Mouse (Mus musculus): ENCODE measurements around the gene Phrf1. TPM values are rescaled to one million over a fixed set of nuclear protein-coding genes. Genes with fewer than 3 reads are reported as not detected.

Gene Phrf1
- polyA plus RNA-seq, 1 experiment from 2014 or later = 44.4 TPM

GRCm38 (mm10) chr7:141217343-141218013, 11.1 kb upstream of the Phrf1 start:
- Histone ChIP-seq H3K79me2 (ENCODE audit: inconsistent target) (no peaks in the 10 kb centered on the region), H3K27ac (no peak overlapping the region), H3K4me3 (ENCODE audit: inconsistent target) (no peak overlapping the region), H3K36me3 (ENCODE audit: inconsistent target) (no peaks in the 10 kb centered on the region)
- WGBS (ENCODE audit: missing documents) = 99% methylated on average over 16 of the region's 17 CpGs

GRCm38 (mm10) chr7:141218141-141218540, 10.4 kb upstream of the Phrf1 start:
- H3K79me2 ChIP-seq (ENCODE audit: inconsistent target) = no peaks in the 10 kb centered on the region
- WGBS (ENCODE audit: missing documents) = 97% methylated on average over 3 of the region's 3 CpGs
- H3K27ac ChIP-seq = no peak overlapping the region
- H3K4me3 ChIP-seq (ENCODE audit: inconsistent target) = no peak overlapping the region
- no peaks in the 10 kb centered on the region for H3K36me3 ChIP-seq (ENCODE audit: inconsistent target)

- no peaks in the 10 kb centered on the region for H3K79me2 ChIP-seq (ENCODE audit: inconsistent target)
- H3K27ac ChIP-seq = no peak overlapping the region
- H3K36me3 ChIP-seq (ENCODE audit: inconsistent target) = no peaks in the 10 kb centered on the region
- 98% methylated on average over 5 of the region's 5 CpGs for WGBS (ENCODE audit: missing documents)
- no peak overlapping the region for H3K4me3 ChIP-seq (ENCODE audit: inconsistent target)
Measured at GRCm38 (mm10) chr7:141218557-141219133, 9.9 kb upstream of the Phrf1 start.

- Histone ChIP-seq H3K79me2 (ENCODE audit: inconsistent target) (no peaks in the 10 kb centered on the region), H3K4me3 (ENCODE audit: inconsistent target) (no peak overlapping the region), H3K36me3 (ENCODE audit: inconsistent target) (no peaks in the 10 kb centered on the region), H3K27ac (peak overlapping the region; percentile 31)
- WGBS (ENCODE audit: missing documents) = 80% methylated on average over 1 of the region's 1 CpGs
Measured at GRCm38 (mm10) chr7:141219558-141220099, 9.0 kb upstream of the Phrf1 start.

- 100% methylated on average over 1 of the region's 1 CpGs for whole genome bisulfite sequencing (ENCODE audit: missing documents)
- Histone ChIP-seq H3K4me3 (ENCODE audit: inconsistent target) (peak overlapping the region; percentile 46), H3K79me2 (ENCODE audit: inconsistent target) (no peaks in the 10 kb centered on the region), H3K27ac (peak overlapping the region; percentile 42; the same call in 1 of the 2 replicates), H3K36me3 (ENCODE audit: inconsistent target) (no peaks in the 10 kb centered on the region)
Measured at GRCm38 (mm10) chr7:141220377-141220776, 8.2 kb upstream of the Phrf1 start.

GRCm38 (mm10) chr7:141221249-141222125, 7.1 kb upstream of the Phrf1 start:
- peak overlapping the region; percentile 42 for H3K27ac ChIP-seq
- 30% methylated on average over 36 of the region's 44 CpGs for WGBS (ENCODE audit: missing documents)

GRCm38 (mm10) chr7:141222126-141222467, 6.5 kb upstream of the Phrf1 start:
- H3K27ac ChIP-seq = peak overlapping the region; percentile 37
- no peaks in the 10 kb centered on the region for H3K36me3 ChIP-seq (ENCODE audit: inconsistent target)
- no peaks in the 10 kb centered on the region for H3K79me2 ChIP-seq (ENCODE audit: inconsistent target)
- 28% methylated on average over 8 of the region's 8 CpGs for WGBS (ENCODE audit: missing documents)
- H3K4me3 ChIP-seq (ENCODE audit: inconsistent target) = no peak overlapping the region

More at GRCm38 (mm10) chr7:141221249-141222125, 7.1 kb upstream of the Phrf1 start:
- Histone ChIP-seq H3K4me3 (ENCODE audit: inconsistent target) (peak overlapping the region; percentile 46), H3K36me3 (ENCODE audit: inconsistent target) (no peaks in the 10 kb centered on the region), H3K79me2 (ENCODE audit: inconsistent target) (no peaks in the 10 kb centered on the region)

- WGBS (ENCODE audit: missing documents) = 91% methylated on average over 4 of the region's 4 CpGs
- Histone ChIP-seq H3K79me2 (ENCODE audit: inconsistent target) (no peaks in the 10 kb centered on the region), H3K36me3 (ENCODE audit: inconsistent target) (no peaks in the 10 kb centered on the region), H3K27ac (0 out of 2 replicates have a peak overlapping the region, but pooled peaks have one; percentile 37), H3K4me3 (ENCODE audit: inconsistent target) (no peak overlapping the region)
Measured at GRCm38 (mm10) chr7:141222696-141223215, 5.8 kb upstream of the Phrf1 start.

GRCm38 (mm10) chr7:141226535-141226934, 2.0 kb upstream of the Phrf1 start:
- 90% methylated on average over 6 of the region's 6 CpGs for WGBS (ENCODE audit: missing documents)
- peaks cover 28% of the 10 kb centered on the region for H3K79me2 ChIP-seq (ENCODE audit: inconsistent target)
- H3K27ac ChIP-seq = no peak overlapping the region
- H3K4me3 ChIP-seq (ENCODE audit: inconsistent target) = no peak overlapping the region
- H3K36me3 ChIP-seq (ENCODE audit: inconsistent target) = peaks cover under 1% of the 10 kb centered on the region; the same call in 1 of the 2 replicates

GRCm38 (mm10) chr7:141227796-141228195, 788 bp upstream of the Phrf1 start:
- peak overlapping the region; percentile 97; the same call in 1 of the 2 replicates for H3K27ac ChIP-seq
- WGBS (ENCODE audit: missing documents) = 90% methylated on average over 4 of the region's 4 CpGs
- H3K79me2 ChIP-seq (ENCODE audit: inconsistent target) = peaks cover 41% of the 10 kb centered on the region
- H3K4me3 ChIP-seq (ENCODE audit: inconsistent target) = no peak overlapping the region
- H3K36me3 ChIP-seq (ENCODE audit: inconsistent target) = peaks cover 13% of the 10 kb centered on the region

- H3K36me3 ChIP-seq (ENCODE audit: inconsistent target) = peaks cover 32% of the 10 kb centered on the region
- H3K79me2 ChIP-seq (ENCODE audit: inconsistent target) = peaks cover 60% of the 10 kb centered on the region
- 68% methylated on average over 6 of the region's 6 CpGs for WGBS (ENCODE audit: missing documents)
- peak overlapping the region; percentile 95 for H3K4me3 ChIP-seq (ENCODE audit: inconsistent target)
- H3K27ac ChIP-seq = no peak overlapping the region
Measured at GRCm38 (mm10) chr7:141229702-141230101, 1.1 kb downstream of the Phrf1 start.

GRCm38 (mm10) chr7:141230570-141230969, 2.0 kb downstream of the Phrf1 start:
- 95% methylated on average over 4 of the region's 4 CpGs for WGBS (ENCODE audit: missing documents)
- H3K27ac ChIP-seq = no peak overlapping the region
- H3K4me3 ChIP-seq (ENCODE audit: inconsistent target) = no peak overlapping the region; the same call in 1 of the 2 replicates
- peaks cover 41% of the 10 kb centered on the region for H3K36me3 ChIP-seq (ENCODE audit: inconsistent target)
- peaks cover 68% of the 10 kb centered on the region for H3K79me2 ChIP-seq (ENCODE audit: inconsistent target)

- H3K36me3 ChIP-seq (ENCODE audit: inconsistent target) = peaks cover 46% of the 10 kb centered on the region
- no peak overlapping the region for H3K27ac ChIP-seq
- WGBS (ENCODE audit: missing documents) = 94% methylated on average over 3 of the region's 3 CpGs
- H3K79me2 ChIP-seq (ENCODE audit: inconsistent target) = peaks cover 73% of the 10 kb centered on the region
- H3K4me3 ChIP-seq (ENCODE audit: inconsistent target) = no peak overlapping the region
Measured at GRCm38 (mm10) chr7:141231111-141231510, 2.5 kb downstream of the Phrf1 start.

GRCm38 (mm10) chr7:141231551-141231950, 3.0 kb downstream of the Phrf1 start:
- no peak overlapping the region for H3K27ac ChIP-seq
- H3K36me3 ChIP-seq (ENCODE audit: inconsistent target) = peaks cover 49% of the 10 kb centered on the region
- WGBS (ENCODE audit: missing documents) = 98% methylated on average over 8 of the region's 10 CpGs
- H3K79me2 ChIP-seq (ENCODE audit: inconsistent target) = peaks cover 77% of the 10 kb centered on the region
- no peak overlapping the region for H3K4me3 ChIP-seq (ENCODE audit: inconsistent target)
